Mouse (Mus musculus) cortical plate, adult 2 months (tissue): ENCODE results near the gene Aldh3b1. TPM values are rescaled to one million over a fixed set of nuclear protein-coding genes. Genes with fewer than 3 reads are reported as not detected.

ENCODE experiments used
- H3K27ac ChIP-seq: fragments of 200-500 bp; 2 replicates; pipeline ENCODE4 v1.5.1; 2012; ENCODE audit warnings: low read length, control low read depth, inconsistent platforms; ENCODE audit not compliant: insufficient read depth
- H3K4me1 ChIP-seq: fragments of 200-500 bp; 2 replicates; pipeline ENCODE4 v1.6.1; 2011; ENCODE audit warnings: low read length; ENCODE audit not compliant: control insufficient read depth, insufficient read depth
- H3K4me3 ChIP-seq: fragments of 200-500 bp; 2 replicates; pipeline ENCODE4 v1.5.1; 2011; ENCODE audit warnings: mild to moderate bottlenecking, low read length, control low read depth; ENCODE audit not compliant: insufficient read depth
- CTCF ChIP-seq: fragments of 200-500 bp; IDR thresholded peaks from 2 replicates; pipeline ENCODE4 v1.5.1; 2011; ENCODE audit warnings: mild to moderate bottlenecking, control low read depth, low read length; ENCODE audit not compliant: insufficient read depth; ENCODE audit errors: extremely low read depth
- POLR2A ChIP-seq: fragments of 200-500 bp; IDR thresholded peaks from 2 replicates; pipeline ENCODE4 v1.6.1; 2011; ENCODE audit warnings: mild to moderate bottlenecking, low read length, control low read depth; ENCODE audit not compliant: insufficient read depth; ENCODE audit errors: extremely low read depth
- polyA plus RNA-seq: library from polyadenylated mRNA; depleted of rRNA; stranded (reverse); fragments of >200 nt; gene quantifications from 2 replicates; pipeline ENCODE4 v1.2.3, GENCODE M21; 2012; rRNA removed

The Aldh3b1 gene
- polyA plus RNA-seq, 1 experiment: 8.1 TPM

GRCm38 (mm10) chr19:3864960-3865359 is 64.6 kb downstream of the Aldh3b1 start:
- H3K4me1 ChIP-seq: no peaks in the 10 kb centered on the region; the same call in 1 of the 2 replicates
- no peak overlapping the region for H3K4me3 ChIP-seq
- no peak overlapping the region for H3K27ac ChIP-seq
- TF ChIP-seq CTCF (peak; percentile 15; the same call in 1 of the 2 replicates), POLR2A (no peak)

Other genes with a start within 250 kb of the Aldh3b1 start
- gene Lrp5, start 243.2 kb downstream of the Aldh3b1 start, polyA plus RNA-seq: 3.1 and 3.4 TPM in 2 replicates
- 44.7 and 44.8 TPM in 2 replicates for gene 1810055G02Rik, start 221.5 kb downstream of the Aldh3b1 start, polyA plus RNA-seq
- 26.7 and 29.1 TPM in 2 replicates for gene Kmt5b, start 162.4 kb downstream of the Aldh3b1 start, polyA plus RNA-seq
- gene Chka, start 78.0 kb downstream of the Aldh3b1 start, polyA plus RNA-seq: 134 and 135 TPM in 2 replicates
- 34.4 and 38.4 TPM in 2 replicates for gene Tcirg1, start 22.7 kb downstream of the Aldh3b1 start, polyA plus RNA-seq
- 274 and 288 TPM in 2 replicates for gene Ndufs8, start 17.0 kb downstream of the Aldh3b1 start, polyA plus RNA-seq
- gene Unc93b1, start 5.4 kb upstream of the Aldh3b1 start, polyA plus RNA-seq: 33.5 and 36.5 TPM in 2 replicates
- not detected in 2 replicates for gene Aldh3b3, start 28.8 kb upstream of the Aldh3b1 start, polyA plus RNA-seq
- 2.1 and 2.4 TPM in 2 replicates for gene Aldh3b2, start 42.5 kb upstream of the Aldh3b1 start, polyA plus RNA-seq
- gene Acy3, start 56.8 kb upstream of the Aldh3b1 start, polyA plus RNA-seq: 4.1 and 4.6 TPM in 2 replicates
- not detected in 2 replicates for gene Tbx10, start 62.9 kb upstream of the Aldh3b1 start, polyA plus RNA-seq
- 4.7 and 7.6 TPM in 2 replicates for gene Nudt8, start 70.8 kb upstream of the Aldh3b1 start, polyA plus RNA-seq
- gene Gm49405, start 70.8 kb upstream of the Aldh3b1 start, polyA plus RNA-seq: 3.1 and 3.2 TPM in 2 replicates
- 9.4 and 11.7 TPM in 2 replicates for gene Doc2g, start 73.5 kb upstream of the Aldh3b1 start, polyA plus RNA-seq
- 260 and 262 TPM in 2 replicates for gene Ndufv1, start 83.0 kb upstream of the Aldh3b1 start, polyA plus RNA-seq
- gene Gstp1, start 108.2 kb upstream of the Aldh3b1 start, polyA plus RNA-seq: 511 and 557 TPM in 2 replicates
- gene Gstp2, start 116.2 kb upstream of the Aldh3b1 start, polyA plus RNA-seq: 11.7 and 12.9 TPM in 2 replicates
- not detected in 2 replicates for gene Gstp3, start 129.8 kb upstream of the Aldh3b1 start, polyA plus RNA-seq
- gene Cabp2, start 151.8 kb upstream of the Aldh3b1 start, polyA plus RNA-seq: not detected in 2 replicates
- gene Cdk2ap2, start 167.4 kb upstream of the Aldh3b1 start, polyA plus RNA-seq: 44.3 and 47.3 TPM in 2 replicates
- gene Pitpnm1, start 170.2 kb upstream of the Aldh3b1 start, polyA plus RNA-seq: 293 and 340 TPM in 2 replicates
- gene Aip, start 196.1 kb upstream of the Aldh3b1 start, polyA plus RNA-seq: 167 and 180 TPM in 2 replicates
- gene Gpr152, start 210.0 kb upstream of the Aldh3b1 start, polyA plus RNA-seq: 0.04 TPM in 2 replicates
- gene Cabp4, start 214.2 kb upstream of the Aldh3b1 start, polyA plus RNA-seq: 0.08 and 0.17 TPM in 2 replicates
- gene Coro1b, start 218.8 kb upstream of the Aldh3b1 start, polyA plus RNA-seq: 207 and 236 TPM in 2 replicates
- 1.3 and 1.6 TPM in 2 replicates for gene Ptprcap, start 223.8 kb upstream of the Aldh3b1 start, polyA plus RNA-seq
- gene Rps6kb2, start 233.5 kb upstream of the Aldh3b1 start, polyA plus RNA-seq: 79.5 and 91.7 TPM in 2 replicates
- gene Carns1, start 245.7 kb upstream of the Aldh3b1 start, polyA plus RNA-seq: 13.4 and 21.4 TPM in 2 replicates